Mouse (Mus musculus) cerebellum, adult 2 months (tissue): ENCODE data around the gene Syap1. TPM values are rescaled to one million over a fixed set of nuclear protein-coding genes. Genes with fewer than 3 reads are reported as not detected.
"Not testable (repeated sequence)": the region's sequence is repeated elsewhere in the genome, so short reads cannot be mapped to it uniquely, and the experiment has no call there.

ENCODE experiments used
- DNase-seq, 2 experiments: peaks; one replicate each; pipeline ENCODE4 v3.0.0; 2021
- H3K27ac ChIP-seq: fragments of 200-500 bp; 2 replicates; pipeline ENCODE4 v1.5.1; 2012; ENCODE audit warnings: low read length, control low read depth, inconsistent platforms; ENCODE audit not compliant: insufficient read depth
- H3K27me3 ChIP-seq: fragments of 200-500 bp; 2 replicates; pipeline ENCODE4 v1.6.1; 2012; ENCODE audit warnings: inconsistent platforms, mild to moderate bottlenecking, low read length, moderate library complexity; ENCODE audit not compliant: control insufficient read depth, insufficient read depth
- H3K4me1 ChIP-seq: fragments of 200-500 bp; 2 replicates; pipeline ENCODE4 v1.6.1; 2011; ENCODE audit warnings: low read length; ENCODE audit not compliant: control insufficient read depth, insufficient read depth
- H3K4me3 ChIP-seq: fragments of 200-500 bp; replicated peaks from 2 replicates; pipeline ENCODE3; 2011; ENCODE audit warnings: mild to moderate bottlenecking, low read depth, low read length, control low read depth; ENCODE audit not compliant: insufficient read depth
- CTCF ChIP-seq: fragments of 200-500 bp; IDR thresholded peaks from 2 replicates; pipeline ENCODE4 v1.5.1; 2011; ENCODE audit warnings: low read depth, mild to moderate bottlenecking, control low read depth, low read length, moderate library complexity, borderline replicate concordance; ENCODE audit not compliant: insufficient read depth
- POLR2A ChIP-seq: fragments of 200-500 bp; IDR thresholded peaks from 2 replicates; pipeline ENCODE4 v1.6.1; 2011; ENCODE audit warnings: low read length, control low read depth, borderline replicate concordance; ENCODE audit not compliant: insufficient read depth
- WGBS: fragments of 180-500 bp; shearing (Covaris S2); methylation state at CpG from one replicate; pipeline ENCODE4 v1.1.7; 2018; 5-methylcytosine and 5-hydroxymethylcytosine counted together
- polyA plus RNA-seq: library from polyadenylated mRNA; depleted of rRNA; stranded (reverse); fragments of >200 nt; gene quantifications from 2 replicates; pipeline ENCODE4 v1.2.3, GENCODE M21; 2012

The Syap1 gene
- polyA plus RNA-seq, 1 experiment = 25.6 TPM

- Histone ChIP-seq H3K4me1 (no peaks in the 10 kb centered on the region), H3K4me3 (no peak overlapping the region), H3K27ac (no peak overlapping the region), H3K27me3 (no peaks in the 10 kb centered on the region)
- TF ChIP-seq POLR2A = no peak
- no peak for TF ChIP-seq CTCF
- DNase-seq = no peak
- WGBS = 92% methylated on average over 3 of the region's 3 CpGs
These were observed 42.7 kb downstream of the Syap1 start for GRCm38 (mm10) chrX:162845531-162845930.

DNA sequence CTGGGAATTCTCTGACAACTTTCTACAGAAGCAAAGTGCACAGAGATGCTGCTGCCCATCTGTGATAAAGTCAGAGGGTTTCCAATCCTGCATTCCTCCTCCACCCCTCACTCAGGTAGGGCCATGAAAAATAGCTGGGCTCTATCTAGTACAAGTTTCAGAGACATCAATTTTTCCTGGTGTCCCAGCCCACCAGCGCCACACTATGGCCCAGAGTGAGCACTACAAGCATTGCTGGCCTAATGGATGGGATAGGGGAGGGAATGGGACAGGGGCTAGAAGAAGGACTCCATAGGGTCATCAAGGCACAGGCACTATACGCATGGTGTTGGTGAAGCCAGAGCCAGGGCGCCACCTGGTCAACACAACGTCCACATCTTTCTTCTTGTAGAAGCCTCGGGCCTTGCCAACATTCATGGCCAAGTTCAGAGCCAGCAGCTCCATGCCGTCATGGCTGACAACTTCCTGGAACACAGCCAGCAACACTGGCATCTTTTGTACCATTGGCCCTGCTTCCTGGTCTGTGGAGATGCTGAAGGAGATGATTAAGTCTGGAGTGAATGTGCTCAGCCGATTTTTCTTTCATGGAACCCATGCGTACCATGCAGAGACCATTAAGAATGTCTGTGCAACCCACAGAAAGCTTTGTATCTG lies 43.7 kb downstream of the Syap1 start:
- peak; percentile 7; the same call in 1 of the 2 replicates for TF ChIP-seq CTCF
- TF ChIP-seq POLR2A = no peak
- no peak overlapping the region for H3K27ac ChIP-seq
- H3K4me1 ChIP-seq = no peaks in the 10 kb centered on the region
- no peak overlapping the region for H3K4me3 ChIP-seq
- 36% methylated on average over 8 of the region's 8 CpGs for WGBS
- H3K27me3 ChIP-seq = no peaks in the 10 kb centered on the region
- peak in 1 of 2 experiments; percentile 5 for DNase-seq

GRCm38 (mm10) chrX:162832101-162832500 lies 56.1 kb downstream of the Syap1 start:
- TF ChIP-seq POLR2A (no peak), CTCF (no peak)
- Histone ChIP-seq H3K27ac (no peak overlapping the region), H3K4me1 (no peaks in the 10 kb centered on the region), H3K27me3 (no peaks in the 10 kb centered on the region), H3K4me3 (no peak overlapping the region)
- 46% methylated on average over 3 of the region's 3 CpGs for WGBS
- no peak for DNase-seq

DNA sequence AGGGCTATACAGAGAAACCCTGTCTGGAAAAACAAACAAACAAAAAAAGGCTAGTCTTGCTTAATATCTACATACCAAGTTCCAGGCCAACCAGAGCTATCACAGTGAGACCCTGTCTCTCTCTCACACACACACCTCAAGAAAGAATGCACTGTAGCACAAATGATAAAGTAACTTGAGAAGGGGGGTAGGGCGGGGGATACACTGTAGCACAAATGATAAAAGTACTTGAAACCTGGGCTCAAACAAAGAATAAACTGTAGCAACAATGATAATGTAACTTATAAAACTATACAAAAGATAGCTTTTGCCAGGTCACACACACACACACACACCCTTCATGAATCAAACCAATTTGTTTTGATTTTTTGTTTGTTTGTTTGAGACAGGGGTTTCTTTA lies 56.7 kb downstream of the Syap1 start:
- Histone ChIP-seq H3K4me1 (no peaks in the 10 kb centered on the region), H3K27ac (no peak overlapping the region), H3K27me3 (no peaks in the 10 kb centered on the region), H3K4me3 (no peak overlapping the region)
- DNase-seq = no peak
- 55% methylated on average over 1 of the region's 1 CpGs for WGBS
- no peak for TF ChIP-seq POLR2A
- no peak for TF ChIP-seq CTCF

DNA sequence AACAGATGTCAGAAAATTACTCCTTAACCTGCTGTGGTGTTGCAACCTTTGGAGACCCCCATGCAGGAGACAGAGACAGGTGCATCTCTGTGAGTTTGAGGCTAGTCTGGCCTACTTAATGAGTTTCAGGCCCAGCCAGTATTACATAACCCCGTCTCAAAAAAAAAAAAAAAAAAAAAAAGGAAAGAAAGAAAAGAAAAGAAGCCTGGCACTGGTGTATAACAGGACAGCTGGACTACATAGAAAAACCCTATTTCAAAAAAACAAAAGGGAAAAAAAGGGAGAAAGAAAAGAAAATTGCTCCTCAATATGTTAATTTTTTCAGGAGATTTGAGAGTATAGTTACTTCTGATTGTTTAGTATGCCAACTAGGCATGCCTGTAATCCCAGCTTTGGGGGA lies 57.2 kb downstream of the Syap1 start:
- Histone ChIP-seq H3K4me1 (no peaks in the 10 kb centered on the region), H3K4me3 (no peak overlapping the region), H3K27ac (no peak overlapping the region), H3K27me3 (no peaks in the 10 kb centered on the region)
- no peak for TF ChIP-seq CTCF
- no peak for TF ChIP-seq POLR2A
- WGBS = 36% methylated on average over 1 of the region's 1 CpGs
- no peak for DNase-seq

DNA sequence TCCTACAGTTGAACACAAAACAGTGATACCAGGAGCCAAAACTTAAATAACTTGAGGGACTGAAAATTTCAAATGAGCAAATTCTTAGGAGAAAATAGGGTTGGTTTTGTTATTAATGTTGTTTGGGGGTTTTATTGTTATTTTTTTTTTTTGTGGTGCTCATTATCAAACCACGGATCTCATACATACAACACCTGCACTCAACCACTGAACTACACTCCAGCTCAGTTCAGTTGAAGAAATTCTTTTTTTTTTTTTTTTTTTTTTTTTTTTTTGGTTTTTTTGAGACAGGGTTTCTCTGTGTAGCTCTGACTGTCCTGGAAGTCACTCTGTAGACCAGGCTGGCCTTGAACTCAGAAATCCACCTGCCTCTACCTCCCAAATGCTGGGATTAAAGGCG lies 57.9 kb downstream of the Syap1 start:
- H3K27ac ChIP-seq, H3K4me3 ChIP-seq, DNase-seq, H3K27me3 ChIP-seq, H3K4me1 ChIP-seq: not testable (repeated sequence)
- WGBS = 66% methylated on average over 2 of the region's 2 CpGs

- WGBS = 24% methylated on average over 5 of the region's 5 CpGs
- TF ChIP-seq POLR2A = no peak
- no peak for TF ChIP-seq CTCF
- H3K27me3 ChIP-seq = no peaks in the 10 kb centered on the region
- H3K27ac ChIP-seq = no peak overlapping the region
- no peak for DNase-seq
- H3K4me1 ChIP-seq = no peaks in the 10 kb centered on the region
- H3K4me3 ChIP-seq = peak overlapping the region; percentile 41
These were observed 58.5 kb downstream of the Syap1 start for GRCm38 (mm10) chrX:162829741-162830140.

DNA sequence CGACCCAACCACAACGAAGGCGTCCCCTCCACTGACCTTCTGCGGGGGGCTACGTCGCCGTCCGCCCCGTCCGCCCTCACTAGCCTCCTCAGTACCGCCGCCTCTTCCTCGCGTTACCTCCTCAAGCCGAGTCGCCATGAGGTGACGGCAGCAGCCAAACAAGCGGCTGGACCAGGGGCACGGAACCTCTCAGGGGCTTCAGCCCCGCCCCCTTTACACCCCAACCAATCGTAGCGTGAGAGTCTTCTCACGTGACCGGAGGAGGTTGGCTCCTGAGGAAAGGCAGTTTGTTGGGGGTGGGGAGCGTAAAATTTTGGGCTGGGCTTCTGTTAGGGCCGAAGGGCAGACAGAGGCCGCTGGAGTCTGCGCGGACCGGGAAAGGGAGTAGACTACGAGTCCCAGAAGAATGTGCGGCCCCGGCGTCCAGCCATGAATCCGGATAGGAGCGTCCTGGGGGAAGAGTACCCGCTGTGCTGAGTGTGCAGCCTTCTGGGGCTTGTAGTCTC lies 59.0 kb downstream of the Syap1 start, which contains the start of gene Txlng:
Gene Txlng, minus strand, starts transcription at position 252 of the 506 bp plus-strand sequence.
- 7% methylated on average over 37 of the region's 37 CpGs for WGBS
- peak within 1 kb of the TSS; percentile 89 for H3K4me3 ChIP-seq
- peak within 1 kb of the TSS; percentile 21; the same call in 1 of the 2 replicates for H3K27ac ChIP-seq
- peak; percentile 93 to 98 for DNase-seq
- no peaks in the 10 kb centered on the region for H3K27me3 ChIP-seq
- TF ChIP-seq CTCF (no peak), POLR2A (peak; percentile 79)
- no peaks in the 10 kb centered on the region for H3K4me1 ChIP-seq
